Mouse (Mus musculus) spleen, adult 2 months (tissue): Measurements from ENCODE around the gene Rbms3.

ENCODE experiments used
- CTCF ChIP-seq: fragments of 200-500 bp; IDR thresholded peaks from 2 replicates; pipeline ENCODE4 v1.5.1; 2011; ENCODE audit warnings: mild to moderate bottlenecking, inconsistent platforms; ENCODE audit not compliant: insufficient read depth, insufficient read length, insufficient replicate concordance; ENCODE audit errors: extremely low read depth
- POLR2A ChIP-seq: fragments of 200-500 bp; IDR thresholded peaks from 2 replicates; pipeline ENCODE4 v1.6.1; 2011; ENCODE audit warnings: low read depth, low read length, inconsistent platforms

DNA sequence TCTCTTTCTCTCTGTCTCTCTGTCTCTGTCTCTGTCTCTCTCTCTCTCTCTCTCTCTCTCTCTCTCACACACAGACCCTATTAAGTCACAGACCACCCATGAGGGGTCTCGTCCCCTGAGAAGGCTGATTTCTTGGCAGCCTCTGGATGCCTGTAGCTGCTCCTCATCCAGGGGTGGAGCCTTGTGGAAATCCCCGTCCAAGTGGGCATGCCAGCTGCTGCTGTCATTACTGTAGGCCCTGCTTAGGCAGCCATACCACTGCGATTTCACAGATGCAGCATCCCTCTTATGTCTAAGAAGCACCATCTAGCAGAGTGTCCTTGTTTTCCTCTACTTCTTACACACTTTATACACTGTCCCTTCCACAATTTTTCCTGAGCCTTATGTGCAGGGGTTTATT lies 216.5 kb downstream of the Rbms3 start:
- TF ChIP-seq CTCF (no peak), POLR2A (no peak)
